Mouse (Mus musculus) midbrain, postnatal 0 days (tissue): ENCODE measurements around the gene Serhl. TPM values are rescaled to one million over a fixed set of nuclear protein-coding genes. Genes with fewer than 3 reads are reported as not detected.
"Not testable (repeated sequence)": the region's sequence is repeated elsewhere in the genome, so short reads cannot be mapped to it uniquely, and the experiment has no call there.

Experiments
- ATAC-seq: fragments of 200-750 bp; cut with Nextera tagmentation; 2 replicates; pipeline ENCODE4 v1.8.0; 2017; ENCODE audit warnings: moderate number of reproducible peaks, mild to moderate bottlenecking, moderate TSS enrichment, moderate library complexity; ENCODE audit not compliant: low FRiP score
- DNase-seq: peaks from one replicate; pipeline ENCODE4 v3.0.0-alpha.2; 2015; ENCODE audit warnings: low spot score
- H3K27ac ChIP-seq: fragments of 300-500 bp; sonication (generic); 2 replicates; pipeline ENCODE4 v1.5.1; 2014; ENCODE audit warnings: low read depth, mild to moderate bottlenecking, low read length, mixed read lengths
- H3K27me3 ChIP-seq: fragments of 300-500 bp; sonication (generic); 2 replicates; pipeline ENCODE4 v1.6.1; 2014; ENCODE audit warnings: low read length, control low read depth, mixed read lengths; ENCODE audit not compliant: insufficient read depth
- H3K36me3 ChIP-seq: fragments of 300-500 bp; sonication (generic); 2 replicates; pipeline ENCODE4 v1.6.1; 2014; ENCODE audit warnings: low read length, control low read depth, mixed read lengths; ENCODE audit not compliant: insufficient read depth
- H3K4me1 ChIP-seq: fragments of 300-500 bp; sonication (generic); 2 replicates; pipeline ENCODE4 v1.6.1; 2014; ENCODE audit warnings: mild to moderate bottlenecking, control low read depth, antibody characterized with exemption, low read length, mixed read lengths; ENCODE audit not compliant: insufficient read depth
- H3K4me2 ChIP-seq: fragments of 300-500 bp; sonication (generic); 2 replicates; pipeline ENCODE4 v1.6.1; 2014; ENCODE audit warnings: low read depth, mild to moderate bottlenecking, low read length, mixed read lengths; ENCODE audit not compliant: poor library complexity, severe bottlenecking
- H3K4me3 ChIP-seq: fragments of 300-500 bp; sonication (generic); 2 replicates; pipeline ENCODE4 v1.5.1; 2014; ENCODE audit warnings: low read depth, mild to moderate bottlenecking, low read length, moderate library complexity
- H3K9ac ChIP-seq: fragments of 300-500 bp; sonication (generic); replicated peaks from 2 replicates; pipeline ENCODE4 v1.6.1; 2014; ENCODE audit warnings: mild to moderate bottlenecking, low read length, moderate library complexity, mixed read lengths; ENCODE audit not compliant: poor library complexity, severe bottlenecking
- H3K9me3 ChIP-seq: fragments of 300-500 bp; sonication (generic); 2 replicates; pipeline ENCODE4 v1.6.1; 2016; ENCODE audit warnings: low read length, control low read depth
- CTCF ChIP-seq: IDR thresholded peaks from 2 replicates; pipeline ENCODE4 v1.5.1; 2016; ENCODE audit warnings: antibody characterized with exemption, mild to moderate bottlenecking
- WGBS: fragments of 180-500 bp; shearing (Covaris S2); extraction: QIAGEN DNeasy Blood & Tissue Kit; methylation state at CpG from one replicate; pipeline ENCODE4 v1.1.7; 2014; 5-methylcytosine and 5-hydroxymethylcytosine counted together
- polyA plus RNA-seq: library from polyadenylated mRNA; unstranded; fragments of >200 nt; fragmentation: Nextera tagmentation; extraction: Ambion mirVana; gene quantifications from 2 replicates; pipeline ENCODE4 v1.2.1, GENCODE M21; 2015
- total RNA-seq: library from RNA; depleted of rRNA; stranded (reverse); fragments of >200 nt; gene quantifications from 2 replicates; pipeline ENCODE4 v1.2.3, GENCODE M21; 2014

The Serhl gene
- total and polyA plus RNA-seq, 2 experiments from 2014 or later: 6.7 to 38.5 TPM

- H3K36me3 ChIP-seq: no peaks in the 10 kb centered on the region
- ATAC-seq (no peak), DNase-seq (peak; percentile 27)
- no peaks in the 10 kb centered on the region for H3K27me3 ChIP-seq
- H3K4me3 ChIP-seq: no peak overlapping the region
- 24% methylated on average over 5 of the region's 5 CpGs for WGBS
- no peak overlapping the region for H3K27ac ChIP-seq
- H3K9me3 ChIP-seq: no peaks in the 10 kb centered on the region
- peaks cover 10% of the 10 kb centered on the region for H3K4me1 ChIP-seq
- H3K4me2 ChIP-seq: no peak overlapping the region
- H3K9ac ChIP-seq: no peak overlapping the region
- no peak for TF ChIP-seq CTCF
Measured at GRCm38 (mm10) chr15:83059233-83059660, 30.1 kb upstream of the Serhl start.

- WGBS: 29% methylated on average over 5 of the region's 5 CpGs
- peaks cover 7% of the 10 kb centered on the region for H3K4me1 ChIP-seq
- no peak overlapping the region for H3K27ac ChIP-seq
- no peak overlapping the region for H3K4me2 ChIP-seq
- H3K36me3 ChIP-seq: no peaks in the 10 kb centered on the region
- no peak for DNase-seq
- no peak overlapping the region for H3K4me3 ChIP-seq
- H3K9ac ChIP-seq: no peak overlapping the region
- ATAC-seq: no peak
- H3K27me3 ChIP-seq: no peaks in the 10 kb centered on the region
- no peaks in the 10 kb centered on the region for H3K9me3 ChIP-seq
- TF ChIP-seq CTCF: no peak
Measured at GRCm38 (mm10) chr15:83061689-83062088, 27.6 kb upstream of the Serhl start.

- not testable (repeated sequence) for ATAC-seq, H3K9me3 ChIP-seq, H3K4me1 ChIP-seq, H3K9ac ChIP-seq, H3K4me2 ChIP-seq, DNase-seq, H3K4me3 ChIP-seq, H3K27ac ChIP-seq, H3K36me3 ChIP-seq, H3K27me3 ChIP-seq
- WGBS: 90% methylated on average over 2 of the region's 2 CpGs
Measured at GRCm38 (mm10) chr15:83062582-83062981, 26.7 kb upstream of the Serhl start.

GRCm38 (mm10) chr15:83065543-83065942 lies 23.8 kb upstream of the Serhl start:
- no peak overlapping the region for H3K4me3 ChIP-seq
- DNase-seq: peak; percentile 71
- no peaks in the 10 kb centered on the region for H3K27me3 ChIP-seq
- TF ChIP-seq CTCF: no peak
- H3K9me3 ChIP-seq: no peaks in the 10 kb centered on the region
- ATAC-seq: no peak
- H3K27ac ChIP-seq: no peak overlapping the region
- no peak overlapping the region for H3K4me2 ChIP-seq
- no peaks in the 10 kb centered on the region for H3K36me3 ChIP-seq
- 50% methylated on average over 4 of the region's 4 CpGs for WGBS
- H3K4me1 ChIP-seq: no peaks in the 10 kb centered on the region
- no peak overlapping the region for H3K9ac ChIP-seq

GRCm38 (mm10) chr15:83068270-83068669 lies 21.0 kb upstream of the Serhl start:
- Histone ChIP-seq H3K9me3 (no peaks in the 10 kb centered on the region), H3K4me2 (no peak overlapping the region), H3K4me3 (no peak overlapping the region), H3K27me3 (no peaks in the 10 kb centered on the region), H3K36me3 (no peaks in the 10 kb centered on the region), H3K27ac (no peak overlapping the region), H3K4me1 (no peaks in the 10 kb centered on the region), H3K9ac (no peak overlapping the region)
- DNase-seq (no peak), ATAC-seq (no peak)
- 97% methylated on average over 5 of the region's 5 CpGs for WGBS
- TF ChIP-seq CTCF: no peak

GRCm38 (mm10) chr15:83070942-83071341 lies 18.4 kb upstream of the Serhl start:
- 61% methylated on average over 3 of the region's 3 CpGs for WGBS
- H3K27ac ChIP-seq: no peak overlapping the region

More at GRCm38 (mm10) chr15:83070942-83071341, 18.4 kb upstream of the Serhl start:
- H3K4me1 ChIP-seq: no peaks in the 10 kb centered on the region
- H3K4me2 ChIP-seq: no peak overlapping the region
- no peak for ATAC-seq
- no peaks in the 10 kb centered on the region for H3K27me3 ChIP-seq
- peak; percentile 77 for DNase-seq
- TF ChIP-seq CTCF: no peak
- H3K9ac ChIP-seq: no peak overlapping the region
- no peaks in the 10 kb centered on the region for H3K9me3 ChIP-seq
- H3K36me3 ChIP-seq: no peaks in the 10 kb centered on the region
- H3K4me3 ChIP-seq: no peak overlapping the region
